Mouse (Mus musculus): ENCODE measurements around the gene Topors. TPM values are rescaled to one million over a fixed set of nuclear protein-coding genes. Genes with fewer than 3 reads are reported as not detected.

Gene Topors
- polyA plus RNA-seq (2015; fragmentation: Nextera tagmentation; extraction: Ambion mirVana), result 16.3 and 16.8 TPM in 2 replicates

GRCm38 (mm10) chr4:40269430-40270032 lies at the start of gene Topors, which contains the start of gene Smim27:
TSS of gene Topors (minus strand) at chr4:40269850.
TSS of gene Smim27 (plus strand) at chr4:40269579.
- Histone ChIP-seq H3K9ac (ENCODE audit: low read length) (peak within 1 kb of the TSS; percentile 76), H3K27me3 (ENCODE audit: control insufficient read depth, insufficient read depth, low read length) (no peaks in the 10 kb centered on the region), H3K4me3 (ENCODE audit: low read depth, low read length) (peak within 1 kb of the TSS; percentile 70), H3K4me2 (replicated peaks; ENCODE audit: low read depth) (peak within 1 kb of the TSS; percentile 92), H3K4me1 (replicated peaks; ENCODE audit: control insufficient read depth, insufficient read depth) (0 out of 2 replicates have a peak, but pooled peaks cover 2% of the 10 kb centered on the region), H3K27ac (replicated peaks) (peak within 1 kb of the TSS; percentile 99), H3K36me3 (ENCODE audit: control insufficient read depth, insufficient read depth, low read length) (peaks cover 6% of the 10 kb centered on the region), H3K9me3 (ENCODE audit: control insufficient read depth, low read length) (no peaks in the 10 kb centered on the region)
- ATAC-seq (ENCODE audit: low FRiP score, low TSS enrichment), result peak; percentile 98
- no peak for TF ChIP-seq CTCF (IDR thresholded peaks at IDR 0.05; ENCODE audit: low read depth)
- TF ChIP-seq EP300 (optimal IDR thresholded peaks at IDR 0.05), result peak; percentile 87
- peak; percentile 98 for DNase-seq (ENCODE audit: low spot score)
- WGBS, result under 1% methylated on average over 38 of the region's 38 CpGs

- Histone ChIP-seq H3K9me3 (ENCODE audit: control insufficient read depth, low read length) (no peaks in the 10 kb centered on the region), H3K27me3 (ENCODE audit: control insufficient read depth, insufficient read depth, low read length) (no peaks in the 10 kb centered on the region), H3K4me1 (replicated peaks; ENCODE audit: control insufficient read depth, insufficient read depth) (no peaks in the 10 kb centered on the region), H3K36me3 (ENCODE audit: control insufficient read depth, insufficient read depth, low read length) (no peaks in the 10 kb centered on the region), H3K4me2 (replicated peaks; ENCODE audit: low read depth) (no peak overlapping the region), H3K4me3 (ENCODE audit: low read depth, low read length) (no peak overlapping the region), H3K9ac (ENCODE audit: low read length) (no peak overlapping the region), H3K27ac (replicated peaks) (no peak overlapping the region)
- whole genome bisulfite sequencing, result 67% methylated on average over 3 of the region's 3 CpGs
- no peak for TF ChIP-seq EP300 (optimal IDR thresholded peaks at IDR 0.05)
- TF ChIP-seq CTCF (IDR thresholded peaks at IDR 0.05; ENCODE audit: low read depth), result no peak
- ATAC-seq (ENCODE audit: low FRiP score, low TSS enrichment) (no peak), DNase-seq (ENCODE audit: low spot score) (no peak)
Measured at GRCm38 (mm10) chr4:40317404-40317803, 47.8 kb upstream of the Topors start.

GRCm38 (mm10) chr4:40313026-40313425 lies 43.4 kb upstream of the Topors start:
- WGBS, result 76% methylated on average over 6 of the region's 6 CpGs
- no peaks in the 10 kb centered on the region for H3K9me3 ChIP-seq (ENCODE audit: control insufficient read depth, low read length)
- no peak overlapping the region for H3K27ac ChIP-seq (replicated peaks)
- H3K36me3 ChIP-seq (ENCODE audit: control insufficient read depth, insufficient read depth, low read length), result no peaks in the 10 kb centered on the region
- H3K4me1 ChIP-seq (replicated peaks; ENCODE audit: control insufficient read depth, insufficient read depth), result no peaks in the 10 kb centered on the region
- H3K4me3 ChIP-seq (ENCODE audit: low read depth, low read length), result no peak overlapping the region
- ATAC-seq (ENCODE audit: low FRiP score, low TSS enrichment) (no peak), DNase-seq (ENCODE audit: low spot score) (no peak)
- TF ChIP-seq CTCF (IDR thresholded peaks at IDR 0.05; ENCODE audit: low read depth) (no peak), EP300 (optimal IDR thresholded peaks at IDR 0.05) (no peak)
- no peak overlapping the region for H3K9ac ChIP-seq (ENCODE audit: low read length)
- H3K27me3 ChIP-seq (ENCODE audit: control insufficient read depth, insufficient read depth, low read length), result no peaks in the 10 kb centered on the region
- no peak overlapping the region for H3K4me2 ChIP-seq (replicated peaks; ENCODE audit: low read depth)

- H3K9me3 ChIP-seq (ENCODE audit: control insufficient read depth, low read length), result no peaks in the 10 kb centered on the region
- no peaks in the 10 kb centered on the region for H3K27me3 ChIP-seq (ENCODE audit: control insufficient read depth, insufficient read depth, low read length)
- no peaks in the 10 kb centered on the region for H3K36me3 ChIP-seq (ENCODE audit: control insufficient read depth, insufficient read depth, low read length)
- no peak overlapping the region for H3K4me2 ChIP-seq (replicated peaks; ENCODE audit: low read depth)
- no peak for TF ChIP-seq EP300 (optimal IDR thresholded peaks at IDR 0.05)
- TF ChIP-seq CTCF (IDR thresholded peaks at IDR 0.05; ENCODE audit: low read depth), result no peak
- H3K27ac ChIP-seq (replicated peaks), result no peak overlapping the region
- no peaks in the 10 kb centered on the region for H3K4me1 ChIP-seq (replicated peaks; ENCODE audit: control insufficient read depth, insufficient read depth)
- DNase-seq (ENCODE audit: low spot score) (no peak), ATAC-seq (ENCODE audit: low FRiP score, low TSS enrichment) (no peak)
- WGBS, result 28% methylated on average over 1 of the region's 1 CpGs
- H3K4me3 ChIP-seq (ENCODE audit: low read depth, low read length), result no peak overlapping the region
- no peak overlapping the region for H3K9ac ChIP-seq (ENCODE audit: low read length)
Measured at GRCm38 (mm10) chr4:40312213-40312612, 42.6 kb upstream of the Topors start.

GRCm38 (mm10) chr4:40310796-40311383 lies 41.2 kb upstream of the Topors start:
- no peak for ATAC-seq (ENCODE audit: low FRiP score, low TSS enrichment)
- Histone ChIP-seq H3K4me3 (ENCODE audit: low read depth, low read length) (no peak overlapping the region), H3K9ac (ENCODE audit: low read length) (no peak overlapping the region), H3K9me3 (ENCODE audit: control insufficient read depth, low read length) (no peaks in the 10 kb centered on the region), H3K4me2 (replicated peaks; ENCODE audit: low read depth) (no peak overlapping the region), H3K27ac (replicated peaks) (no peak overlapping the region), H3K36me3 (ENCODE audit: control insufficient read depth, insufficient read depth, low read length) (no peaks in the 10 kb centered on the region), H3K4me1 (replicated peaks; ENCODE audit: control insufficient read depth, insufficient read depth) (no peaks in the 10 kb centered on the region), H3K27me3 (ENCODE audit: control insufficient read depth, insufficient read depth, low read length) (no peaks in the 10 kb centered on the region)
- DNase-seq (ENCODE audit: low spot score), result no peak
- no peak for TF ChIP-seq EP300 (optimal IDR thresholded peaks at IDR 0.05)
- no peak for TF ChIP-seq CTCF (IDR thresholded peaks at IDR 0.05; ENCODE audit: low read depth)
- WGBS, result 61% methylated on average over 11 of the region's 11 CpGs

GRCm38 (mm10) chr4:40309682-40310081 lies 40.0 kb upstream of the Topors start:
- no peaks in the 10 kb centered on the region for H3K27me3 ChIP-seq (ENCODE audit: control insufficient read depth, insufficient read depth, low read length)
- no peaks in the 10 kb centered on the region for H3K36me3 ChIP-seq (ENCODE audit: control insufficient read depth, insufficient read depth, low read length)
- no peak overlapping the region for H3K9ac ChIP-seq (ENCODE audit: low read length)
- no peak overlapping the region for H3K27ac ChIP-seq (replicated peaks)
- no peak for DNase-seq (ENCODE audit: low spot score)
- no peak for TF ChIP-seq CTCF (IDR thresholded peaks at IDR 0.05; ENCODE audit: low read depth)
- no peak for TF ChIP-seq EP300 (optimal IDR thresholded peaks at IDR 0.05)
- H3K4me3 ChIP-seq (ENCODE audit: low read depth, low read length), result no peak overlapping the region
- no peaks in the 10 kb centered on the region for H3K9me3 ChIP-seq (ENCODE audit: control insufficient read depth, low read length)
- no peaks in the 10 kb centered on the region for H3K4me1 ChIP-seq (replicated peaks; ENCODE audit: control insufficient read depth, insufficient read depth)
- no peak for ATAC-seq (ENCODE audit: low FRiP score, low TSS enrichment)
- no peak overlapping the region for H3K4me2 ChIP-seq (replicated peaks; ENCODE audit: low read depth)
